Mouse (Mus musculus) MEL (cell line): ENCODE results near the gene Ifnz. TPM values are rescaled to one million over a fixed set of nuclear protein-coding genes. Genes with fewer than 3 reads are reported as not detected.
"Not testable (repeated sequence)": the region's sequence is repeated elsewhere in the genome, so short reads cannot be mapped to it uniquely, and the experiment has no call there.

Experiments used
- DNase-seq: peaks from one replicate; pipeline ENCODE4 v3.0.0; 2011; ENCODE audit warnings: low read depth, low spot score
- H3K27ac ChIP-seq: 2 replicates; pipeline ENCODE4 v1.5.1; 2012; ENCODE audit warnings: low read depth, mild to moderate bottlenecking, control low read depth, low read length, moderate library complexity; ENCODE audit not compliant: control insufficient read depth
- H3K27me3 ChIP-seq, 2 experiments: fragments of 150-350 bp in 1 of 2; sonication (generic) in 1 of 2; 2 replicates each; pipeline ENCODE4 v1.6.1; 2012; ENCODE audit warnings: low read length in 2 of 2, mild to moderate bottlenecking in 2 of 2, improper control_type of control experiment in 1 of 2, moderate library complexity in 1 of 2; ENCODE audit not compliant: insufficient read depth in 2 of 2, control insufficient read depth in 1 of 2
- H3K36me3 ChIP-seq, 2 experiments: 2 replicates each; pipeline ENCODE4 v1.6.1; 2012 to 2014; ENCODE audit warnings: low read length in 2 of 2, improper control_type of control experiment in 1 of 2, inconsistent platforms in 1 of 2, mild to moderate bottlenecking in 1 of 2; ENCODE audit not compliant: insufficient read depth in 2 of 2, control insufficient read depth in 1 of 2
- H3K4me1 ChIP-seq, 2 experiments: fragments of 150-350 bp in 1 of 2; sonication (generic) in 1 of 2; 2 replicates each; pipeline ENCODE4 v1.6.1; 2012; ENCODE audit warnings: low read length in 2 of 2, improper control_type of control experiment in 1 of 2, mild to moderate bottlenecking in 1 of 2; ENCODE audit not compliant: insufficient read depth in 2 of 2, control insufficient read depth in 1 of 2
- H3K4me3 ChIP-seq, 2 experiments: fragments of 150-350 bp in 1 of 2; sonication (generic) in 1 of 2; 2 replicates each; pipeline ENCODE4 v1.5.1; 2012; ENCODE audit warnings: low read depth in 2 of 2, low read length in 2 of 2, mild to moderate bottlenecking in 2 of 2, moderate library complexity in 2 of 2, control low read depth in 1 of 2, improper control_type of control experiment in 1 of 2; ENCODE audit not compliant: control insufficient read depth in 1 of 2, insufficient read depth in 1 of 2
- H3K79me2 ChIP-seq: 2 replicates; pipeline ENCODE4 v1.6.1; 2012; ENCODE audit warnings: mild to moderate bottlenecking, low read length, moderate library complexity; ENCODE audit not compliant: control insufficient read depth, poor library complexity, insufficient read depth
- H3K9ac ChIP-seq: 2 replicates; pipeline ENCODE4 v1.6.1; 2012; ENCODE audit warnings: low read depth, mild to moderate bottlenecking, control low read depth, low read length, moderate library complexity; ENCODE audit not compliant: control insufficient read depth, poor library complexity, severe bottlenecking
- H3K9me3 ChIP-seq: fragments of 150-350 bp; sonication (generic); replicated peaks from 2 replicates; pipeline ENCODE4 v1.6.1; 2012; ENCODE audit warnings: mild to moderate bottlenecking, low read length, improper control_type of control experiment, moderate library complexity; ENCODE audit not compliant: insufficient read depth
- CHD1 ChIP-seq: IDR thresholded peaks from 2 replicates; pipeline ENCODE4 v1.6.1; 2012; ENCODE audit warnings: low read depth, mild to moderate bottlenecking, inconsistent platforms, low read length, improper control_type of control experiment
- E2F4 ChIP-seq: IDR thresholded peaks from 2 replicates; pipeline ENCODE4 v1.6.1; 2011; ENCODE audit warnings: low read depth, low read length, improper control_type of control experiment, borderline replicate concordance
- JUND ChIP-seq: IDR thresholded peaks from 2 replicates; pipeline ENCODE4 v1.6.1; 2011; ENCODE audit warnings: low read depth, mild to moderate bottlenecking, improper control_type of control experiment, low read length
- KAT2A ChIP-seq: conservative IDR thresholded peaks from 2 replicates; pipeline ENCODE4 v1.6.1; 2012; ENCODE audit warnings: low read depth, low read length, improper control_type of control experiment, inconsistent platforms
- MAX ChIP-seq: IDR thresholded peaks from 2 replicates; pipeline ENCODE4 v1.6.1; 2011; ENCODE audit warnings: low read length, improper control_type of control experiment
- MAZ ChIP-seq: IDR thresholded peaks from 2 replicates; pipeline ENCODE4 v1.6.1; 2012; ENCODE audit warnings: low read depth, mild to moderate bottlenecking, inconsistent platforms, low read length, improper control_type of control experiment
- MYB ChIP-seq: IDR thresholded peaks from 2 replicates; pipeline ENCODE4 v1.6.1; 2011; ENCODE audit warnings: mild to moderate bottlenecking, low read depth, low read length, improper control_type of control experiment
- MYC ChIP-seq: IDR thresholded peaks from 2 replicates; pipeline ENCODE4 v1.6.1; 2011; ENCODE audit warnings: low read depth, mild to moderate bottlenecking, low read length, improper control_type of control experiment, moderate library complexity
- NELFE ChIP-seq: IDR thresholded peaks from 2 replicates; pipeline ENCODE4 v1.6.1; 2011; ENCODE audit warnings: low read depth, low read length, improper control_type of control experiment
- NRF1 ChIP-seq: IDR thresholded peaks from 2 replicates; pipeline ENCODE4 v1.6.1; 2014; ENCODE audit warnings: low read depth, mild to moderate bottlenecking, inconsistent platforms, low read length, improper control_type of control experiment, moderate library complexity; ENCODE audit not compliant: poor library complexity, insufficient read depth, severe bottlenecking
- POLR2AphosphoS5 ChIP-seq: IDR thresholded peaks from 2 replicates; pipeline ENCODE4 v1.6.1; 2012; ENCODE audit warnings: low read depth, borderline replicate concordance, mild to moderate bottlenecking, inconsistent platforms, low read length, moderate library complexity, mixed read lengths
- SIN3A ChIP-seq: IDR thresholded peaks from 2 replicates; pipeline ENCODE4 v1.6.1; 2012; ENCODE audit warnings: low read length, improper control_type of control experiment, inconsistent platforms
- TCF12 ChIP-seq: IDR thresholded peaks from 2 replicates; pipeline ENCODE4 v1.6.1; 2014; ENCODE audit warnings: low read depth, mild to moderate bottlenecking, inconsistent platforms, low read length, improper control_type of control experiment, moderate library complexity
- USF1 ChIP-seq: IDR thresholded peaks from 2 replicates; pipeline ENCODE4 v1.6.1; 2014; ENCODE audit warnings: low read depth, mild to moderate bottlenecking, inconsistent platforms, low read length, improper control_type of control experiment, moderate library complexity
- ZKSCAN1 ChIP-seq: IDR thresholded peaks from 2 replicates; pipeline ENCODE4 v1.6.1; 2012; ENCODE audit warnings: low read depth, mild to moderate bottlenecking, inconsistent platforms, low read length, improper control_type of control experiment, moderate library complexity
- polyA plus RNA-seq, 2 experiments: library from polyadenylated mRNA; stranded (reverse) in 1 of 2; unstranded in 1 of 2; fragments of >175 nt in 1 of 2; fragments of >200 nt in 1 of 2; gene quantifications; 2 replicates each; pipeline versions ENCODE4 v1.2.1 to v1.2.4; 2012; ENCODE audit warnings: low replicate concordance in 2 of 2, low read depth in 1 of 2; ENCODE audit not compliant: insufficient read length in 2 of 2, insufficient read depth in 1 of 2, missing spikeins in 1 of 2
- total RNA-seq: library from RNA; depleted of rRNA; stranded (reverse); fragments of 300-350 nt; gene quantifications from 2 replicates; pipeline ENCODE4 v1.2.3, GENCODE M21; 2012

Ifnz gene
- total and polyA plus RNA-seq, 3 experiments, result 0.11 TPM; not detected in 2

DNA sequence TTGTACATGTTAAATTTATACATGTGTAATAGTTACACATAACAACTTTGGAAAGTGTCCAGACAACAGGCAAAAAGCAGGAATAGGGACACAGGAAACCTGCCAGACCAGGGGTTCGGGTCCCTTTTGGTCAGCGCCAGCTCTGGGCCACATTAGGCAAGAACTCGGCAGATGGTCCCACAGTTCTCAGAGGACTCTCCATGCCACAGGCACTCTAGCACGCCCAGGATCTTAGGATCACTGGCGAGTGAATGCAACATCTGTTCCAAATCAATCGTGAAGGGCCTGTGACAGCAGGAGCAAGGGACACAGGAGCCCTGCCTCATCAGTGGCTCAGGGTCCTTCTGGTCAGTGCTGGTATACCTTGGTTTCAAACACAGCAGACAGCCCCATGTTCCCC, 32.0 kb upstream of the Ifnz start:
- no peak overlapping the region for H3K4me3 ChIP-seq
- no peaks in the 10 kb centered on the region for H3K9me3 ChIP-seq
- H3K79me2 ChIP-seq, result no peaks in the 10 kb centered on the region
- no peaks in the 10 kb centered on the region for H3K4me1 ChIP-seq
- H3K9ac ChIP-seq, result no peak overlapping the region
- H3K36me3 ChIP-seq, result no peaks in the 10 kb centered on the region
- H3K27me3 ChIP-seq, result no peaks in the 10 kb centered on the region; a peak in 2 of 4 replicates
- TF ChIP-seq SIN3A (no peak), KAT2A (no peak), NRF1 (no peak), POLR2AphosphoS5 (no peak), MAZ (no peak), USF1 (no peak), E2F4 (no peak), ZKSCAN1 (no peak), MAX (no peak), NELFE (no peak), JUND (no peak), MYC (no peak), MYB (no peak), CHD1 (no peak), TCF12 (no peak)
- TF ChIP-seq, all 39 proteins: peak for 0
- no peak overlapping the region for H3K27ac ChIP-seq
- DNase-seq, result no peak

DNA sequence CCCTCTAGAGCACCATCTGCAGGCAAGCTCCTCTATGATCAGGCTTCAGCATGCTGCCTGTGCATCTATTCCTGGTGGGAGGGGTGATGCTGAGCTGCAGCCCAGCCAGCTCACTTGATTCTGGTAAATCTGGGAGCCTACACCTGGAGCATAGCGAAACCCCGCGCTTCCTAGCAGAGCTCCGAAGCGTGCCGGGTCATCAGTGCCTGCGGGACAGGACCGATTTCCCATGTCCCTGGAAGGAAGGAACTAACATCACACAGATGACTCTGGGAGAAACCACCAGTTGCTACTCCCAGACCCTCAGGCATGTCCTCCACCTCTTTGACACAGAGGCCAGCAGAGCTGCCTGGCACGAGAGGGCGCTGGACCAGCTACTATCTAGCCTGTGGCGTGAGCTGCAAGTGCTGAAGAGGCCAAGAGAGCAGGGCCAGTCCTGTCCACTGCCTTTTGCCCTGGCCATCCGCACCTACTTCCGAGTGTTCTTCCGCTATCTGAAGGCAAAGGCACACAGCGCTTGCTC, 27.1 kb upstream of the Ifnz start, which contains the start of gene Gm13271:
TSS of gene Gm13271 (plus strand) at position 51 of the 523 bp plus-strand sequence.
- H3K36me3 ChIP-seq, H3K79me2 ChIP-seq, H3K9me3 ChIP-seq, H3K9ac ChIP-seq, H3K4me3 ChIP-seq, DNase-seq, H3K27me3 ChIP-seq, H3K4me1 ChIP-seq, H3K27ac ChIP-seq: not testable (repeated sequence)
